Mouse (Mus musculus): Measurements from ENCODE around the gene Mipep.

Mipep gene

DNA sequence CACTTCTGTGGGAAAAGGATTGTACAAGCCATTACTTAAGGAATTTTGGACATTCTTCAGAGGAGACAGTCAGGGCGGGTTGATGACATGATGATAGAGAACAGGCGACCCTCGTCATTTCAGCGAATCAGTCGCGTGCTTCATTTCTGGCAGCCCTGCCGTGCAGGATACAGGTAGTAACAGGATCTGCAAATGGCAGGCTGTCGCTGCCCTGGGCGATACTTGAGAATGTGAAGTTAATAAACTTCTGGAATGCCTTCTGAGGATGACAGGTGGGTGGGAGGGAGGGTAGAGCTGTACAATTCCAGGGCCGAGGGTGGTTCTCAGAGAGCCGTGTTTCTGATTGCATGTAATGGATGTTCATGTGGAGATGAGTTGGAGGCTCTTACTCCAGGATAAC is 82.0 kb downstream of the Mipep start:
- CTCF ChIA-PET, result no interaction called here

- CTCF ChIA-PET, result interaction anchor here (0.7 kb wide), 1 partner anchor 1525 kb away, joined by 3 read pairs; no protein-coding TSS in a partner anchor
Observed at GRCm38 (mm10) chr14:60868325-60868724, 84.0 kb downstream of the Mipep start.

DNA sequence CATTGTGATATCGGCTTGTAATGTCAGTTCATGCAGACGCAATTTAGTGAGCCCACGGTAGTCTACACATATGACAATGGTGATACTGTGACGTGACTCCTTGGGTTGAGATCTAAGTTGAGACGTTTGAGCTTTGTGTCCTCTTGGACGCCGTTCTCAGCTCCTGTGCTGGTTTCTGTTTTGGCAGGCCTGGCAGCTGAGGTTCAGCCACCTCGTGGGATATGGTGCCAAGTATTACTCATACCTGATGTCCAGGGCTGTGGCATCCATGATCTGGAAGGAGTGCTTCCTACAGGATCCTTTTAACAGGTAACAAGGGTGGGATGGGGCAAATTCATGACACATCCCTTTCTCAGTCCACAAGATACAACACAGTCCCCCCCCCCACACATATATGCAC is 87.5 kb downstream of the Mipep start:
- CTCF ChIA-PET, result no interaction called here

GRCm38 (mm10) chr14:60882106-60882505 is 97.7 kb downstream of the Mipep start:
- CTCF ChIA-PET, result no interaction called here

GRCm38 (mm10) chr14:60882681-60883080 is 98.3 kb downstream of the Mipep start:
- CTCF ChIA-PET, result no interaction called here

- CTCF ChIA-PET, result no interaction called here
Observed at GRCm38 (mm10) chr14:60885361-60885950, 101.1 kb downstream of the Mipep start.

GRCm38 (mm10) chr14:60893882-60894281 is 109.5 kb downstream of the Mipep start:
- CTCF ChIA-PET, result no interaction called here

- CTCF ChIA-PET, result interaction anchor here (0.6 kb wide), 1 partner anchor 31 kb away, joined by 3 read pairs; no protein-coding TSS in a partner anchor
Observed at GRCm38 (mm10) chr14:60895172-60896000, 111.0 kb downstream of the Mipep start.

DNA sequence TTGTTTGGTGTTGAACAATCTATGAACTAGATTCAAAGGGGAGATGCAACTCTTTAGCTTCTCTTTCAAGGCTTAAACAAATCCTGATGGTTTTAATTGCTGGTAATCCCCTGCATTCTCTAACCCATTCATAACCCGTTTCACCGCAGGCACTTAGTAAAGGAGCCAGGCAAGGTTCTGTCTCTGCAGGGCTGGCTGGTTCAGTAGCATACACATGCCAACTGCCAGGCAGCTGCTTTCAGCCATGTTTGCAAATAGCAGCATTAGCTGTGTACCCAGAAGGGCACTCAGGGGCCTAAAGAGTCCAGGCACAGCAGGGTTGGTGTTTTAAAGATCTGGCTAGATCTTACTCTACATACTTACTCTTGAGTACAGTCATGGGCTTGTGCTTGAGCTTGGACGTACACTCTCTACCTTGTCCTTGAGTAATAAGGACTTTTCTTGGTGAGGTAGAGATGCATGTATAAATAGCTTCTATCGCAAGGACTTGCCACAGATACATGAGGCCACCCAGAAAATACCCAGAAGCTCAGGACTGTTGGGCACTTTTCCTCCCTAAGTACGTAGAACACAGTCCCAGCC is 113.8 kb downstream of the Mipep start:
- CTCF ChIA-PET, result no interaction called here

DNA sequence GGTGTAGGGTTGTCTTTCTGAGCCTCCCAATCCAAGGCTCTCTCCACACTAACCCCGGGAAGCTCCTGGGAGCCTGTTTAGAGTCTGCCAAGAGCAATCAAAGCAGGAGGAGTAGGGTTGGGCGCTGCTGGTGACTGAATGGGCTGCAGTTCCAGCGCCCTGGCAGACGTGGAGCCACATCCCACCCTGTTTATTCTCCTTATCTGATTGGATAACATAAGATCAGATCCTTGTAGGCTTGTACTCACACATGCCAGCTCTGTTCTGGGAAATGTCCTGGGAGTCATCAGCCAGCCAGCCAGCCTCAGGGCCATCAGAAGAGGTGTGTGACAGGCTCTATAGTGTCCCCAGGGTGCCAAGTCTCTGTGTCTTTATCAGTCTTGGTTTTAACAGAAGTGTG is 120.1 kb downstream of the Mipep start:
- CTCF ChIA-PET, result no interaction called here

- CTCF ChIA-PET, result no interaction called here
Observed at GRCm38 (mm10) chr14:60906421-60907374, 122.3 kb downstream of the Mipep start.

DNA sequence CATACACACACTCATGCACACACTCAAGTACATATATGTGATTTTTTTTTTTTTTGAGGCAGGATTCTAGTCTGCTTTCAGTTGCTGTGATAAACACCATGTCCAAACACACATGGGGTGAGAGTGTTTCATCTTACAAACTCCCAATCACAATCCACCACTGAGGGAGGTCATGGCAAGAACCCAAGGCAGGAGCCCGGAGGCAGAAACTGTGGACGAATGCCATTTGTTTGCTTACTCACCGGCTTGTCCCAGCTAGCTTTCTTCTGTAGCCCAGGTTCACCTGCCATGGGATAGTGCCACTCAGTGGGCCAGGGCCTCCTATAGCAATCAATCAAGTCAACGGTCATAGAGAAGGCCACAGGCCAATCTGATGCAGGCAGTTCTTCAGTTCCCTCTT is 125.0 kb downstream of the Mipep start:
- CTCF ChIA-PET, result no interaction called here

- CTCF ChIA-PET, result no interaction called here
Observed at GRCm38 (mm10) chr14:60910506-60911444, 126.4 kb downstream of the Mipep start.

- CTCF ChIA-PET, result no interaction called here
Observed at GRCm38 (mm10) chr14:60912981-60913468, 128.7 kb downstream of the Mipep start.

GRCm38 (mm10) chr14:60916661-60917060 is 132.3 kb downstream of the Mipep start:
- CTCF ChIA-PET, result no interaction called here

- CTCF ChIA-PET, result no interaction called here
Observed at GRCm38 (mm10) chr14:60926011-60926410, 141.6 kb downstream of the Mipep start.

- CTCF ChIA-PET, result no interaction called here
Observed at GRCm38 (mm10) chr14:60935705-60936104, 151.3 kb downstream of the Mipep start.

DNA sequence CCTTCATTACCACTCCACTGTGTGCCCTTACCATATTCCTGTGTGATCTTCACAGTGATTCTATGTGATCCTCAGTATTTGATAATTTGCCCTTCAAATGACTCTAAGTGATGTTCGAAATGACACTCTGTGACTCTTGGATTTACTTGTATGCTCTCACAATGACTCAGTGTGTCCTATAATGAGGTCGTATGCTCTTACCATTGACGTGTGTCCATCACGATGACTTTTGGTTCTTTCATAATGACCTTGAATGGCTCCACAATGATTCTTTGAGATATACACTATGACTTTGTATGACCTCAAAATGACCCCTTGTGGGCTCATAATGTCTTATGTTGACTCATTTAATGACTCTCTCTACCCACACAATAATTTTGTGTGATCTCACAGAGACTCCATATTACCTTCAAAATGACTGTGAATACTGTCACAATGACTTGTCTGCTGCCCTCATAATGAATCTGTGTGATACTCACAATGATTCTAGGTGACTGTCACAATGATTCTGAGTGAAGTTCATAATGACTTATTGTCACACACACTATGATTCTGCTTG is 153.2 kb downstream of the Mipep start:
- CTCF ChIA-PET, result no interaction called here
